Mouse (Mus musculus): ENCODE results near the gene Ppp2r1a. TPM values are rescaled to one million over a fixed set of nuclear protein-coding genes. Genes with fewer than 3 reads are reported as not detected.
A peak's percentile ranks its signal among the peaks of the same experiment; 100 is the strongest.

Gene Ppp2r1a
- polyA plus RNA-seq (2012), result 5.5 and 12.8 TPM in 2 replicates

DNA sequence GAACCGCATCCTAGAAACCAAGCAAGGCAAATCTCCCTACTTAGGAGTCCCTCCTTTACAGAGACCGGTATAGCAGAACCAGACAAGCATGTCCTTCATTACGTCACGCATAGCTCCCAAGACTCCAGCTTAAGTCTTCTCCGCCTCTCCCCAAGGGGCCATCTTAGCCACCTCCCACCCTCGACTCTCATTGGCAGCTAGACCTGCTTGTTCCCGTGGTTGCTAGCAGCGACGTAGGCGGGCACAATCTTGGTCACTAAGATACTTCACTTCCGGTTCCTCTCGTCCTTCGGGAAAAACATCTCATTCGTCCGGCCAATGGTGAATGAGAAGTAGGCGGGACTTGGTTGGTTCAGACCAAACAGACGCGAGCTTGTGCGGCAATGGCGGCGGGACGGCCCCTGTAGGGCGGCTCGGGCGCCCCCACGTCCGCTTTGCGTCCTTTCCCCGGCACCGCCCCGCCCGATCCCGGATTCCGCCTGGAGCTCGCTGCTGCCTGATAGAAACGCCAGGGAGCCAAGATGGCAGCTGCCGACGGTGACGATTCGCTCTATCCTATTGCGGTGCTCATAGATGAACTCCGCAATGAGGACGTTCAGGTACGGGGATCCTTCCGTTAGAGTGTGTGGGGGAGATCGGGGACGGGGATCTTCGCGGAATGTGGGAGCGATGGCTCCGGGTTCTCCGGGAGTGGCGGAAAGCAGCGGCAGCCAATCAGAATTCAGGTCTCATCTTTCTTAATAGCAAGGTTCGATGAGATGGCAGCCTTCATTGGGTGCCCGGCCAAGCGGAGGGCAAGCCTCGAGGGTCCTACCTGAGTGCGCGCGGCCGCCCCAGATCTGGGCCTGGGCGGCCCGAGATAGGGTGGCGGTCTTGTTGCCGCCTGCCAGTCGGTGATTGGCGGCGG, at the start of gene Ppp2r1a:
Gene Ppp2r1a (plus strand): TSS at position 327 of the 907 bp plus-strand sequence.
- Histone ChIP-seq H3K4me3 (replicated peaks) (peak within 1 kb of the TSS; percentile 95), H3K36me3 (ENCODE audit: control insufficient read depth) (peaks cover 12% of the 10 kb centered on the region), H3K4me1 (ENCODE audit: control insufficient read depth) (peaks cover 36% of the 10 kb centered on the region), H3K9me3 (ENCODE audit: control insufficient read depth, low read length) (no peaks in the 10 kb centered on the region), H3K27me3 (ENCODE audit: control insufficient read depth) (peaks cover 4% of the 10 kb centered on the region; the same call in 1 of the 2 replicates)
- TF ChIP-seq TAL1 (IDR thresholded peaks at IDR 0.05; ENCODE audit: low read length) (no peak), GATA1 (IDR thresholded peaks at IDR 0.05; ENCODE audit: low read length) (no peak)

DNA sequence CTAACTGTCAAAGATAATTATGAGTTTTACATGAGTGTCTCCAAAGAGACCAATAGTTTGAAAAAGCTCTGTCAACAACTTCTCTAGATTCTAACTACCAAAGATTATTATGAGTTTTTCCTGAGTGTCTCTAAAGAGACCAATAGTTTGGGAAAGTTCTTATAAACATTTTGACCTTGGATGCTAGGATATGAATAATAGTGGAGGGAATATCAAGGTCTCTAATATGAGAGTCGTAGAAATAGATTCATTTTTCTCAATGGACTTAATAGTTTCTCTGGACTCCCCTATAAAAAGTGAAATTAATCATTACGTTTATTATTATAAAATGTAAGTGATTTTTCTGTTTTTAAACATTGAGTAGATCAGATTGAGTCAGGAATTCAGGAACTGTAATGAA, 40.1 kb upstream of the Ppp2r1a start, which contains the start of gene Vmn1r231:
Gene Vmn1r231 (minus strand): TSS at position 101 of the 400 bp plus-strand sequence.
- TF ChIP-seq GATA1 (IDR thresholded peaks at IDR 0.05; ENCODE audit: low read length), result no peak
- no peaks in the 10 kb centered on the region for H3K36me3 ChIP-seq (ENCODE audit: control insufficient read depth)
- H3K4me3 ChIP-seq (replicated peaks), result no peak within 1 kb of the TSS
- H3K27me3 ChIP-seq (ENCODE audit: control insufficient read depth), result no peaks in the 10 kb centered on the region
- no peaks in the 10 kb centered on the region for H3K4me1 ChIP-seq (ENCODE audit: control insufficient read depth)
- no peaks in the 10 kb centered on the region for H3K9me3 ChIP-seq (ENCODE audit: control insufficient read depth, low read length)

DNA sequence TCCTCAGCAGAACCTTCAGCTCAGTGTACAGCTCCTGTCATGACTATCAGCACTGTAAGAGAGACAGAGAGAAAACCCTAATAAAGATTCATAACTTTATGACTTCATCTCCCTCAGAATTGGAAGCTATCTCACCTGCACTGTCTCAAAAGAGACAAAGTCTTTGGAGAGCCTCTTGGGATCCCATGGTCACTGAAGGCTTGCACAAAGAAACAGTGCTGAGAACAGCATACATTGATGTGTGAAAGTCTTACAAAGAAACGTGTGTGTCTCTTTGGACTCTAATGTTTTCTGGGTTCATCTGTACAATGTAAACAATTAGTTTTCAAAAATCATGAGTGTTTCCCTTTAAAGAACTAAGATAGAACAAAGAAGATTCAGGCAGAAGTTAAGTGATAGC, 25.5 kb upstream of the Ppp2r1a start, which contains the start of gene Vmn1r232:
Gene Vmn1r232 (minus strand): TSS at position 101 of the 400 bp plus-strand sequence.
- Histone ChIP-seq H3K9me3 (ENCODE audit: control insufficient read depth, low read length) (no peaks in the 10 kb centered on the region; the same call in 1 of the 2 replicates), H3K27me3 (ENCODE audit: control insufficient read depth) (no peaks in the 10 kb centered on the region), H3K4me1 (ENCODE audit: control insufficient read depth) (no peaks in the 10 kb centered on the region), H3K36me3 (ENCODE audit: control insufficient read depth) (no peaks in the 10 kb centered on the region), H3K4me3 (replicated peaks) (no peak within 1 kb of the TSS)
- TF ChIP-seq GATA1 (IDR thresholded peaks at IDR 0.05; ENCODE audit: low read length), result no peak
- no peak for TF ChIP-seq TAL1 (IDR thresholded peaks at IDR 0.05; ENCODE audit: low read length)

DNA sequence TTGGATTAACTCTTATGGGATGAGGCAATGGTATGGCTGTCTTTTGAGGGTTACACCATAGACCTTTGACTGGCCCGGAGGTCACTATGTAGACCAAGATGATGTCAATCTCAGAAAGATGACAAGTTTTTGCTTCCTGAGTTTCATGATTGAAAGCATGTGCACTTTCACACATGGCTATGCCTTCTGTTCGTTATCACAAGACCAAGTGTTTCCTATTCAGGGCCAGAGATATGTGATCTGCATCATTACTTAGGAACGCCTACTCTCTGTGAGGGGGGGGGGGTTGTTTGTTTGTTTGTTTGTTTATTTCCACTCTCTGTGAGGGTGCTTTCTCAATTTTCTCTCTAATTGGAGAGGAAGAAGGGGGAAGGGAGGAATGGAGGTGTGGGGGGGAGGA, 885 bp upstream of the Ppp2r1a start:
- H3K9me3 ChIP-seq (ENCODE audit: control insufficient read depth, low read length), result no peaks in the 10 kb centered on the region
- H3K4me3 ChIP-seq (replicated peaks), result peak overlapping the region; percentile 95
- TF ChIP-seq TAL1 (IDR thresholded peaks at IDR 0.05; ENCODE audit: low read length), result no peak
- no peak for TF ChIP-seq GATA1 (IDR thresholded peaks at IDR 0.05; ENCODE audit: low read length)
- peaks cover 4% of the 10 kb centered on the region; the same call in 1 of the 2 replicates for H3K27me3 ChIP-seq (ENCODE audit: control insufficient read depth)
- H3K36me3 ChIP-seq (ENCODE audit: control insufficient read depth), result peaks cover 3% of the 10 kb centered on the region
- peaks cover 34% of the 10 kb centered on the region for H3K4me1 ChIP-seq (ENCODE audit: control insufficient read depth)

DNA sequence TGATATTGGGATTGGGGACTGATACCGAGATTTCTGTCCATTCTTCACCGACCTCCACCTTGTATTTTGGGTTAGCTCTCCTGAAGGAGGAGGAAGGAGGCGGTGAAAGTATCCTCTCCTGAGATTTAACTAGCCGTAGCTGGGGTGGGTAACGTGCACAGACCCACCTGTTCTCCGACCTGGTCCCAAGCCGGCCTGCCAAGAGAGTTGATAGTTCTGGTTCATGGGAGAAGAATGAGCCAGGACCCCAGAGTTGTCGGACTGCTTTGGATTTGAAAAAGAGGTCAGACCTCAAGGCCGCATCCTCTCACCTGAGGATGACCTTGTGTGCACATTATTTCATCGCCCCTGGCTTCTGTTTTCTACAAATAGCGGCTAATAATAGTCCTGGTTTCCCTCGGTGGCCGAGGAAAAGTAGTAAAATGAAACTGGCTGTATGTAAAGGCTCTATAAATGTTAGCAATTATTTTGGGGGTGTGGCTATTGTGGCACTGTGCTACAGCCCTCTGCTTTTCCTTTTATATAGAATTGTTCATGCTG, 985 bp downstream of the Ppp2r1a start:
- Histone ChIP-seq H3K4me1 (ENCODE audit: control insufficient read depth) (peaks cover 36% of the 10 kb centered on the region), H3K27me3 (ENCODE audit: control insufficient read depth) (no peaks in the 10 kb centered on the region)

DNA sequence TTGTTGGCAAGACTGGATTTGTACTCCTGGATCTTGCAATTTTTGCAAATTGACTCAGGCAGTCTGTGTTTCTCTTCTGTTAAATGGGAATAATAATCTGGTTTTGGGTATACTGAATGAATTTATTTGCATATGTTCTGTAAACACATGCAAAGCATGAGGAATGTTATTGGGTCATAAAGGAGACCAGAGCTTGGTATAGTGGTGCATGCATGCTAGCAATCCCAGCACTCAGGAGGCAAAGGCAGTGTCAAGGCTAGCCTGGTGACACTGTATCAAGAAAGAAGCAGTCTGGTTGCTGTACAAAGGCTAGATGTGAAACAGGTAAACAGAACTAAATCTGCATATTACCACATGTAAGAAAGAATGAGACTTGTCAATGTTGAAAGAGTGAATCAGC, 1.5 kb downstream of the Ppp2r1a start:
- no peak for TF ChIP-seq TAL1 (IDR thresholded peaks at IDR 0.05; ENCODE audit: low read length)
- TF ChIP-seq GATA1 (IDR thresholded peaks at IDR 0.05; ENCODE audit: low read length), result no peak
- H3K4me3 ChIP-seq (replicated peaks), result peak overlapping the region; percentile 95
- no peaks in the 10 kb centered on the region for H3K9me3 ChIP-seq (ENCODE audit: control insufficient read depth, low read length)
- H3K4me1 ChIP-seq (ENCODE audit: control insufficient read depth), result peaks cover 36% of the 10 kb centered on the region
- peaks cover 24% of the 10 kb centered on the region for H3K36me3 ChIP-seq (ENCODE audit: control insufficient read depth)
- H3K27me3 ChIP-seq (ENCODE audit: control insufficient read depth), result no peaks in the 10 kb centered on the region

More for the DNA sequence above, 985 bp downstream of the Ppp2r1a start:
- Histone ChIP-seq H3K9me3 (ENCODE audit: control insufficient read depth, low read length) (no peaks in the 10 kb centered on the region), H3K36me3 (ENCODE audit: control insufficient read depth) (peaks cover 19% of the 10 kb centered on the region), H3K4me3 (replicated peaks) (peak overlapping the region; percentile 95)
- TF ChIP-seq TAL1 (IDR thresholded peaks at IDR 0.05; ENCODE audit: low read length) (no peak), GATA1 (IDR thresholded peaks at IDR 0.05; ENCODE audit: low read length) (no peak)

DNA sequence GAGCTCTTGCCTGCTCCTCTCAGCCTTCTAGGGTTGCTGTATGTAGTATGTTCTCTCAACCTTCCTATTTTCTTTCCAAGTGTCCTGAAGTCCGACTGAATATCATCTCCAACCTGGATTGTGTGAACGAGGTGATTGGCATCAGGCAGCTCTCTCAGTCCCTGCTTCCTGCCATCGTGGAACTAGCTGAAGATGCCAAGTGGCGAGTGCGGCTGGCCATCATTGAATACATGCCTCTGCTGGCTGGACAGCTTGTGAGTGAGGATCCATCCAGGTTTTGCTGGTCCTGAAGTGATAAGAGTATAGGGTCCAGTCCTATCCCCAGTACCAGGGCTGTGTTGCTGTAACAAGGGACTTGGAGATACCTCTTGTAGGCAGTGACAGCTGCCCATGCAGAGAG, 15.3 kb downstream of the Ppp2r1a start:
- Histone ChIP-seq H3K36me3 (ENCODE audit: control insufficient read depth) (peaks cover 100% of the 10 kb centered on the region), H3K4me1 (ENCODE audit: control insufficient read depth) (no peaks in the 10 kb centered on the region), H3K27me3 (ENCODE audit: control insufficient read depth) (no peaks in the 10 kb centered on the region)

DNA sequence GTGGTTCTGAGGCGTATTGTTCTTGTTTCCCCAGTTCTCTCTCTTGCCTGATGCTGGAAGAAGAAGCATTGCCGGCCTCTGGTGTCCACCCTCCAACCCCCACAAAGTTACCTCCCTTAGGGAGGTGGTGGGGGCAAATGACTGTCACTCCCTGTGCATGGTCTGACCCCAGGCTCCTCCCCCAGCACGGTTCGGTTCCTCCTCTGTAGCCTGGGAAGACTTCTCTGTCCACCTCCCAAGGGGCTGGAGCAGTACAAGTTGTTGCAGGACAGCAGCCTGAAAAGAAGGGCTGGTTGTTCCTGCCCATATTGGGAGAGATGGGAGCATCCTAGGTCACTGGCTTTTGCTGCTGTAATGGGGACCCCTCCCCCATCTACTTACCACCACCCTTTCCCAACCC, 20.3 kb downstream of the Ppp2r1a start:
- H3K27me3 ChIP-seq (ENCODE audit: control insufficient read depth), result no peaks in the 10 kb centered on the region
- H3K36me3 ChIP-seq (ENCODE audit: control insufficient read depth), result peaks cover 84% of the 10 kb centered on the region
- no peak for TF ChIP-seq TAL1 (IDR thresholded peaks at IDR 0.05; ENCODE audit: low read length)
- TF ChIP-seq GATA1 (IDR thresholded peaks at IDR 0.05; ENCODE audit: low read length), result no peak
- no peaks in the 10 kb centered on the region for H3K4me1 ChIP-seq (ENCODE audit: control insufficient read depth)
- H3K4me3 ChIP-seq (replicated peaks), result no peak overlapping the region
- no peaks in the 10 kb centered on the region for H3K9me3 ChIP-seq (ENCODE audit: control insufficient read depth, low read length)

More for the DNA sequence above, 15.3 kb downstream of the Ppp2r1a start:
- Histone ChIP-seq H3K9me3 (ENCODE audit: control insufficient read depth, low read length) (no peaks in the 10 kb centered on the region), H3K4me3 (replicated peaks) (no peak overlapping the region)
- TF ChIP-seq TAL1 (IDR thresholded peaks at IDR 0.05; ENCODE audit: low read length), result no peak
- no peak for TF ChIP-seq GATA1 (IDR thresholded peaks at IDR 0.05; ENCODE audit: low read length)

DNA sequence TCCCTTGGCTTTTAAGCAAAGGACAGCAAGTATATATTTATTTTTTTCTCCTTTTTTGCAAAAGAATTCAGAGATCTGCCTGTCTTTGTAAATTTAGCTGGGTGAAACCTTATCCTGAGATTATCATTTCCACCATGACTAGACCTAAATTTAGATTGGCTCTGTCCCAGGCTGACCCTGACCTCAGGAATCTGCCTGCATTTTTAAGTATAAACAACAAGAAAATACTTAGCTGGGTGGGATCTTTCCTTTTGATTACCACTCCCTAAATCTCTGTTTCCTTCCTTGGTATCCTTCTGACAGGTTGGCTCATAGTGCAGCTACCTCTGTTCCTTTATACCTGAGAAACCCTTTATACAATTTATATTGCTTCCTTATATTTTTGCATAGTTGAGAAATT, 21.6 kb downstream of the Ppp2r1a start:
- Histone ChIP-seq H3K4me3 (replicated peaks) (no peak overlapping the region), H3K9me3 (ENCODE audit: control insufficient read depth, low read length) (no peaks in the 10 kb centered on the region), H3K36me3 (ENCODE audit: control insufficient read depth) (peaks cover 72% of the 10 kb centered on the region), H3K4me1 (ENCODE audit: control insufficient read depth) (no peaks in the 10 kb centered on the region), H3K27me3 (ENCODE audit: control insufficient read depth) (no peaks in the 10 kb centered on the region)
- TF ChIP-seq TAL1 (IDR thresholded peaks at IDR 0.05; ENCODE audit: low read length) (no peak), GATA1 (IDR thresholded peaks at IDR 0.05; ENCODE audit: low read length) (no peak)

Data from erythroblast, embryonic 14.5 days (primary cell).